Mouse (Mus musculus) cortical plate, adult 2 months (tissue): Measurements from ENCODE around the gene Spsb3. TPM values are rescaled to one million over a fixed set of nuclear protein-coding genes. Genes with fewer than 3 reads are reported as not detected.

Experiments used
- H3K27ac ChIP-seq: fragments of 200-500 bp; 2 replicates; pipeline ENCODE4 v1.5.1; 2012; ENCODE audit warnings: low read length, control low read depth, inconsistent platforms; ENCODE audit not compliant: insufficient read depth
- H3K4me1 ChIP-seq: fragments of 200-500 bp; 2 replicates; pipeline ENCODE4 v1.6.1; 2011; ENCODE audit warnings: low read length; ENCODE audit not compliant: control insufficient read depth, insufficient read depth
- H3K4me3 ChIP-seq: fragments of 200-500 bp; 2 replicates; pipeline ENCODE4 v1.5.1; 2011; ENCODE audit warnings: mild to moderate bottlenecking, low read length, control low read depth; ENCODE audit not compliant: insufficient read depth
- CTCF ChIP-seq: fragments of 200-500 bp; IDR thresholded peaks from 2 replicates; pipeline ENCODE4 v1.5.1; 2011; ENCODE audit warnings: mild to moderate bottlenecking, control low read depth, low read length; ENCODE audit not compliant: insufficient read depth; ENCODE audit errors: extremely low read depth
- POLR2A ChIP-seq: fragments of 200-500 bp; IDR thresholded peaks from 2 replicates; pipeline ENCODE4 v1.6.1; 2011; ENCODE audit warnings: mild to moderate bottlenecking, low read length, control low read depth; ENCODE audit not compliant: insufficient read depth; ENCODE audit errors: extremely low read depth
- polyA plus RNA-seq: library from polyadenylated mRNA; depleted of rRNA; stranded (reverse); fragments of >200 nt; gene quantifications from 2 replicates; pipeline ENCODE4 v1.2.3, GENCODE M21; 2012

Spsb3 gene
- polyA plus RNA-seq, 1 experiment, result 92.7 TPM

- Histone ChIP-seq H3K4me3 (peak overlapping the region; percentile 80), H3K27ac (no peak overlapping the region), H3K4me1 (peaks cover 4% of the 10 kb centered on the region; the same call in 1 of the 2 replicates)
- TF ChIP-seq POLR2A (no peak), CTCF (no peak)
Measured at GRCm38 (mm10) chr17:24894061-24894994, 7.9 kb downstream of the Spsb3 start.

GRCm38 (mm10) chr17:24894995-24895547, 8.6 kb downstream of the Spsb3 start, which contains the start of the genes Eme2 and Mrps34:
TSS of gene Eme2 (minus strand) at chr17:24895087.
TSS of gene Mrps34 (plus strand) at chr17:24895116.
- no peak for TF ChIP-seq CTCF
- TF ChIP-seq POLR2A, result peak; percentile 75
- Histone ChIP-seq H3K4me1 (peaks cover 5% of the 10 kb centered on the region; the same call in 1 of the 2 replicates), H3K4me3 (peak within 1 kb of the TSS; percentile 80), H3K27ac (peak within 1 kb of the TSS; percentile 85)

- Histone ChIP-seq H3K4me1 (peaks cover 5% of the 10 kb centered on the region; the same call in 1 of the 2 replicates), H3K4me3 (peak overlapping the region; percentile 80), H3K27ac (peak overlapping the region; percentile 85)
- no peak for TF ChIP-seq CTCF
- no peak for TF ChIP-seq POLR2A
Measured at GRCm38 (mm10) chr17:24895571-24896240, 9.3 kb downstream of the Spsb3 start.

- Histone ChIP-seq H3K27ac (peak within 1 kb of the TSS; percentile 85), H3K4me1 (peaks cover 5% of the 10 kb centered on the region; the same call in 1 of the 2 replicates), H3K4me3 (peak within 1 kb of the TSS; percentile 80)
- TF ChIP-seq POLR2A, result peak; percentile 58; the same call in 1 of the 2 replicates
- no peak for TF ChIP-seq CTCF
Measured at GRCm38 (mm10) chr17:24896241-24896992, 10.0 kb downstream of the Spsb3 start, which contains the start of gene Nme3. TSS of gene Nme3 (plus strand) at chr17:24896500.

GRCm38 (mm10) chr17:24896993-24897269, 10.5 kb downstream of the Spsb3 start:
- peaks cover 5% of the 10 kb centered on the region; the same call in 1 of the 2 replicates for H3K4me1 ChIP-seq
- peak overlapping the region; percentile 85 for H3K27ac ChIP-seq

GRCm38 (mm10) chr17:24897600-24897999, 11.2 kb downstream of the Spsb3 start:
- Histone ChIP-seq H3K4me3 (peak overlapping the region; percentile 80), H3K4me1 (peaks cover 5% of the 10 kb centered on the region; the same call in 1 of the 2 replicates), H3K27ac (no peak overlapping the region)
- TF ChIP-seq CTCF (no peak), POLR2A (peak; percentile 16; the same call in 1 of the 2 replicates)

More at GRCm38 (mm10) chr17:24896993-24897269, 10.5 kb downstream of the Spsb3 start:
- TF ChIP-seq POLR2A (no peak), CTCF (no peak)
- peak overlapping the region; percentile 80 for H3K4me3 ChIP-seq

- TF ChIP-seq CTCF (no peak), POLR2A (no peak; the same call in 1 of the 2 replicates)
- Histone ChIP-seq H3K4me1 (peaks cover 5% of the 10 kb centered on the region; the same call in 1 of the 2 replicates), H3K27ac (no peak overlapping the region), H3K4me3 (peak overlapping the region; percentile 80; the same call in 1 of the 2 replicates)
Measured at GRCm38 (mm10) chr17:24898041-24898854, 11.8 kb downstream of the Spsb3 start.

- Histone ChIP-seq H3K4me1 (peaks cover 5% of the 10 kb centered on the region; the same call in 1 of the 2 replicates), H3K27ac (no peak overlapping the region), H3K4me3 (no peak overlapping the region)
- TF ChIP-seq POLR2A, result no peak
- TF ChIP-seq CTCF, result no peak
Measured at GRCm38 (mm10) chr17:24899153-24899552, 12.7 kb downstream of the Spsb3 start.
